Mouse (Mus musculus) embryonic facial prominence, embryonic 15.5 days (tissue): Measurements from ENCODE around the gene Fam228b. TPM values are rescaled to one million over a fixed set of nuclear protein-coding genes. Genes with fewer than 3 reads are reported as not detected.
"Not testable (repeated sequence)": the region's sequence is repeated elsewhere in the genome, so short reads cannot be mapped to it uniquely, and the experiment has no call there.

ENCODE experiments used
- ATAC-seq: fragments of 200-750 bp; cut with Nextera tagmentation; 2 replicates; pipeline ENCODE4 v1.8.0; 2017; ENCODE audit warnings: low read depth, moderate TSS enrichment; ENCODE audit not compliant: insufficient number of reproducible peaks, low FRiP score, low TSS enrichment
- H3K27ac ChIP-seq: fragments of 300-500 bp; sonication (generic); replicated peaks from 2 replicates; pipeline ENCODE4 v1.5.1; 2015; ENCODE audit warnings: mild to moderate bottlenecking, inconsistent platforms
- H3K27me3 ChIP-seq: fragments of 300-500 bp; sonication (generic); 2 replicates; pipeline ENCODE4 v1.6.1; 2015; ENCODE audit warnings: inconsistent platforms
- H3K36me3 ChIP-seq: fragments of 300-500 bp; sonication (generic); 2 replicates; pipeline ENCODE4 v1.6.1; 2015; ENCODE audit warnings: mild to moderate bottlenecking, inconsistent platforms
- H3K4me1 ChIP-seq: fragments of 300-500 bp; sonication (generic); 2 replicates; pipeline ENCODE4 v1.6.1; 2015; ENCODE audit warnings: inconsistent platforms
- H3K4me2 ChIP-seq: fragments of 300-500 bp; sonication (generic); replicated peaks from 2 replicates; pipeline ENCODE4 v1.6.1; 2015; ENCODE audit warnings: mild to moderate bottlenecking, inconsistent platforms
- H3K4me3 ChIP-seq: fragments of 300-500 bp; sonication (generic); replicated peaks from 2 replicates; pipeline ENCODE4 v1.5.1; 2015; ENCODE audit warnings: mild to moderate bottlenecking, inconsistent platforms
- H3K9ac ChIP-seq: fragments of 300-500 bp; sonication (generic); 2 replicates; pipeline ENCODE4 v1.6.1; 2015; ENCODE audit warnings: inconsistent platforms
- H3K9me3 ChIP-seq: fragments of 300-500 bp; sonication (generic); replicated peaks from 2 replicates; pipeline ENCODE4 v1.6.1; 2016; ENCODE audit warnings: inconsistent platforms
- WGBS: fragments of 180-500 bp; shearing (Covaris S2); methylation state at CpG from one replicate; pipeline ENCODE4 v1.1.7; 2015; 5-methylcytosine and 5-hydroxymethylcytosine counted together
- polyA plus RNA-seq: library from polyadenylated mRNA; unstranded; fragments of >200 nt; fragmentation: Nextera tagmentation; extraction: Ambion mirVana; gene quantifications from 2 replicates; pipeline ENCODE4 v1.2.1, GENCODE M21; 2015

The Fam228b gene
- polyA plus RNA-seq, 1 experiment from 2014 or later: 4.2 TPM

DNA sequence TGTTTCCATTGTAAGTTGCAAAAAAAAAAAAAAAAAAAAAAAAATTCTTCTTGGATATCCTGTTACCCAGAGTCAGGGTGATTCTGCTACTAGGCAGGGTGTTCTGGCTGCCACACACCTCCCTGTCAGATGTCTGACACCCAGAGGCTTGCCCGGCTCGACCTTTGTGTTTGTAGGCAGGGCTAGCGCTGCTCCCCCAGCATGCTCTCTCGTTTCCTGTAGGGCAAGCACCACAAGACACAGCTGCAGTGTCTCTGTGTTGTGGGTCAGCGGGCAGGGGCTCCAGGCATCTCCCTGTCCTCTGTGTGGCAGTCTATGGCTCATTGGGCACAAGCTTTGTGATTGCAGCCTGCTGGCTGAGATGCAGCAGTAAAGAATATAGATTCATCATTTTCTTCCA, 14.5 kb upstream of the Fam228b start:
- Histone ChIP-seq H3K4me3 (no peak overlapping the region), H3K27ac (no peak overlapping the region), H3K36me3 (no peaks in the 10 kb centered on the region), H3K4me2 (no peak overlapping the region), H3K27me3 (no peaks in the 10 kb centered on the region), H3K9me3 (no peaks in the 10 kb centered on the region), H3K4me1 (no peaks in the 10 kb centered on the region), H3K9ac (no peak overlapping the region)
- ATAC-seq: no peak
- 56% methylated on average over 5 of the region's 5 CpGs for WGBS

DNA sequence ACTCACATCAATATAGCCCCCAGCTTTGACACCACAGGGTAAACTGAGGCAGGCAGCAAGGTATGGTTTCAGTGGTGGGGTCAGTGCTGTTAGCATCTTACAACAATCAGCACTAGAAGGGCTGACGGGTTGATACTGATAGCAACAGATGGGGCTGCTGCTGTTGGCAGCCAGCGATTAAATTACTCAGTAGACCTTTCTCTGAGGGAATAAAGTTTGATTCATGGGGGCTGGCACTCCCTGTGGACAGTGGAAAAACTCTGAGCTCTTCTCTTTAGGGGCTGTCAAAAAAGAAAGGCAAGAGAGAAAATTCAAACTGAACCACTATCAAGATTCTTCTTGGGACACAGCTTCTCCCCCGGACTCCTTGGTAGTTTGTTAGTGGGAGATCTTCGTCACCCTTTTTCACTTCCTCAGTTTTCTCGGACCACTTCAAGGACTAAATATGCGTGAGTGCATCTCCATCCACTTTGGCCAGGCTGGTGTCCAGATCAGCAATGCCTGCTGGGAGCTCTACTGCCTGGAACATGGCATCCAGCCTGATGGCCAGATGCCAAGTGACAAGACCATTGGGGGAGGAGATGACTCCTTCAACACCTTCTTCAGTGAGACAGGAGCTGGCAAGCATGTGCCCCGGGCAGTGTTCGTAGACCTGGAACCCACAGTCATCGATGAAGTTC, 12.8 kb upstream of the Fam228b start:
- WGBS: 90% methylated on average over 9 of the region's 9 CpGs
- ATAC-seq, H3K9ac ChIP-seq, H3K36me3 ChIP-seq, H3K4me2 ChIP-seq, H3K27ac ChIP-seq, H3K4me1 ChIP-seq, H3K9me3 ChIP-seq, H3K4me3 ChIP-seq, H3K27me3 ChIP-seq: not testable (repeated sequence)

DNA sequence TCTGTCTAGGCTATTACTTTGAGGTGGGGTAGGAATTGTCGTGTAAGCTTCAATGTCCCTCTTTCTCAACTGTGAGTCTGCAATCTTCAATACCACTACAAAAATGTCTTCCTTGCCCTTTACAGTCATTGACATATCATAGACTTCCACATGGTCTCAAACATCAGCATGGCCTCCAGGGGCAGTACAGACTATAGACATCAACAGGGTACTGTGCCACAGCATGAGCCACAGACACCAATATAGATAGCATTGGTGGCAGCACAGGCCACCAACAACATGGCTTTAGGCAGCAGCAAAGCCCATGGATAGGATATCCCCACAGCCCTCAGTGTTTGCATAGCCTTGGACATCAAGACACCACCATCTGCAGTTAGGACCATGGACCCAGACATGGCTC, 12.2 kb upstream of the Fam228b start:
- Histone ChIP-seq H3K27me3 (no peaks in the 10 kb centered on the region), H3K4me1 (no peaks in the 10 kb centered on the region), H3K9me3 (no peaks in the 10 kb centered on the region), H3K36me3 (no peaks in the 10 kb centered on the region), H3K4me3 (no peak overlapping the region), H3K9ac (no peak overlapping the region), H3K27ac (no peak overlapping the region), H3K4me2 (no peak overlapping the region)
- WGBS: 93% methylated on average over 1 of the region's 1 CpGs
- no peak for ATAC-seq

DNA sequence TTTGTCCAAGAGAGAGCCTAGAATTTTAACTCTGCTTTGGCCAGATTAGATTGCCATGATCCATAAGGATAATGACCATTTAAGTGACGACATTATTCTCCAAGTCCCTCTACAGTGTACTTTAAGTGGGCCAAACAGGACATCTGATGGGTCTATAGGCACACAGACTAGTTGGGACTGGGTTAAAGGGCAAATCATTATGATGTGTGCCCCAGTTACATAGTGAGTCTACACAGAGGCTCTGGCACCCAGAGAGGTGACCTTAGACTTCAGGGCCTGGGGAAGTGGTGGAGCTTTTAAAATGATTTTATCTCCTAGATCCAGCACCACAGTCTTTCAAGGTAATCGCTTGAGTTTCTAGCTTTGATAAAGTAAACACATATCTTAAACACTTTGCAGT, 11.2 kb upstream of the Fam228b start:
- no peaks in the 10 kb centered on the region for H3K9me3 ChIP-seq
- no peak overlapping the region for H3K4me3 ChIP-seq
- ATAC-seq: no peak
- H3K27ac ChIP-seq: no peak overlapping the region
- 67% methylated on average over 2 of the region's 2 CpGs for WGBS
- no peak overlapping the region for H3K9ac ChIP-seq
- no peaks in the 10 kb centered on the region for H3K4me1 ChIP-seq
- H3K27me3 ChIP-seq: no peaks in the 10 kb centered on the region
- H3K4me2 ChIP-seq: no peak overlapping the region
- H3K36me3 ChIP-seq: no peaks in the 10 kb centered on the region

DNA sequence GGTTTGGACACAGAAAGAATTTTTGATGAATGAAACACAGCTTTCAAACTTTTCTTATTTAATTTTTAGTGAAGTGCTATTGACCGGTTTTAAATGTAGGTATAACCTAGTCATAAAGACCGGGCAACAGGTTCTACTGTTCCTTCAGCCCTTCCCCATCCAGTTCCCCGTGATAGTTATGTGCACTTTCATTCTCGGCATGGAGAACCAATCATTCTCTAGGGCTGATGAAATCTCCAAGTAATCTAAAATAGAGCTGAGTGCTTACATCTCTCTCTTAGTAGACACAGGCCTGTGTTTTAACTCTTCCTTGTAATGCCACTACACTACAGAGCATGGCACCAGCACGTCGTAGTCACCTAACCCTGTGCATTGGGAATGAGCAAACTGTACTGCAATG, 8.7 kb upstream of the Fam228b start:
- WGBS: 83% methylated on average over 6 of the region's 6 CpGs
- Histone ChIP-seq H3K9ac (no peak overlapping the region), H3K4me2 (no peak overlapping the region), H3K4me1 (no peaks in the 10 kb centered on the region), H3K36me3 (no peaks in the 10 kb centered on the region), H3K27ac (no peak overlapping the region), H3K27me3 (no peaks in the 10 kb centered on the region), H3K9me3 (no peaks in the 10 kb centered on the region), H3K4me3 (no peak overlapping the region)
- no peak for ATAC-seq

DNA sequence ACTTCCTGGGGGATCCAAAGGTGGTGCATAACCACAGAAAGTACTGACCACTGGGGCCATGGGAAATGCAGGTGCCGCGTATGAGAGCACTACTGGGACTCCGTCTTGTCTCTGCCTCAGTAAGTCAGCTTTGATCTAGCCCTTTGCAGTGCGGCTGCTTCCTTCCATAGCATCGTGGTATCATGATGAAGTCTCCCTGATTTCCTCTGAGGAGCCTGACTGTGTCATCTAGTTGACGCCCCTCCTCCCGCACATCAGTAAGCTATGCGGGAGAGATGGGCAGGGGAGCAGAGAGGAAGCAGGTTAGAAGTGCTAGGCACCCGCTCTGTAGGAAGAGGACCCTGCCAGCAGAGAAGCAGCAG, 6.5 kb upstream of the Fam228b start:
- Histone ChIP-seq H3K4me1 (no peaks in the 10 kb centered on the region), H3K9me3 (no peaks in the 10 kb centered on the region), H3K27me3 (no peaks in the 10 kb centered on the region), H3K36me3 (no peaks in the 10 kb centered on the region), H3K4me3 (no peak overlapping the region), H3K9ac (no peak overlapping the region), H3K4me2 (no peak overlapping the region), H3K27ac (no peak overlapping the region)
- 79% methylated on average over 9 of the region's 9 CpGs for WGBS
- ATAC-seq: no peak

DNA sequence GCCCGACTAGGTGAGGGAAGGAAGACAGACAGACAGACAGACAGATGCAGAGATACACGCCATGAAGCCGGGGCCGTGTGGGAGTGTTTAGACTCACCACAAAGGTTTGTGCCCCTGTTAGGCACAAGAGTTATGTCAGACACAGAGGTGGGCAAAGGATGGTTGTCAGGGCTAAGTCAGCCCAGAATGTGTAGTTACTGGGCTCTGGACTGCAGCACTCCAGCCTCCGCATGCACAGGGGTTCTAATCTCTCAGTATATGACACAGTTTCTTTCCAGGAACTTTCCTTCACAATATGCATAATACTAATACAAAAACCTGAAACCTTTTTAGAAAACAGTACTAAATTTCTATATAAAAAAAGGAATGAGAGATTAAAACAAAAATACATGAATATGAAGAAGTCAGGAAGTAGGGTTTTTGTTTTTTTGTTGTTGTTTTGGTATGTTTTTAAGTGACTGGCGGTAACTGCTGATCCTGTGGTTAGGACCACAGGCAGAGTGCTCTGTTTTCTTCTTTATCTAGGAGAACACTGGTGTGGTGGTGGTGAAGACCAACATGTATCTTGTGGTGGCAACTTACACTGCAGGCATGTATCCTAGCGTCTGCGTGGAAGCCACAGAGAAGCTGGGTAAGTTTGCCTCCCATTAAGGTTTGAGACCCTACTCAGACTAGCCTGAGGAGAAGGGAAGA, 6.0 kb upstream of the Fam228b start:
- ATAC-seq: no peak
- no peaks in the 10 kb centered on the region for H3K27me3 ChIP-seq
- no peaks in the 10 kb centered on the region for H3K36me3 ChIP-seq
- 85% methylated on average over 8 of the region's 8 CpGs for WGBS
- no peak overlapping the region for H3K27ac ChIP-seq
- H3K4me2 ChIP-seq: no peak overlapping the region
- no peak overlapping the region for H3K9ac ChIP-seq
- H3K9me3 ChIP-seq: no peaks in the 10 kb centered on the region
- H3K4me1 ChIP-seq: no peaks in the 10 kb centered on the region
- no peak overlapping the region for H3K4me3 ChIP-seq

DNA sequence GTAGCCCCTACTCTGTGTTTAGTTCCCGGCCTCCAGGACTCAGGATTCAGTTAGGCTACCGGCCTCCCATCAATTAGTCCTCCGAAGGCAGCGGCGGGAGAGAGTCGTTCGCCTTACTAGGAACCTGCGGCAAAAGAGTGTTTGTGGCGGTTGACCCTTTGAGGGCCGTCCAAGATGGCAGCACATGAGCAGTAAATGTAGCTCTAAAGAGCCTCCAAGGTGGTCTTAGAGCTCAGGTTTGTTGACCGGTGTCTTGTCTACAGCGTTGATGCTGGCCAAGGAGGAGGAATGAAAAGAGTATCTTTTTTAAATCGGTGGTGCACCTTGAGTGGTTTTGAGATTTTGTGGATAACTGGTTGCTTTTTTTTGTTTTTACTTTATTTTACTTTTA, 261 bp upstream of the Fam228b start:
- H3K27ac ChIP-seq: peak overlapping the region; percentile 90
- peaks cover 5% of the 10 kb centered on the region; the same call in 1 of the 2 replicates for H3K4me1 ChIP-seq
- WGBS: 16% methylated on average over 13 of the region's 13 CpGs
- no peaks in the 10 kb centered on the region for H3K9me3 ChIP-seq
- H3K36me3 ChIP-seq: no peaks in the 10 kb centered on the region
- peak overlapping the region; percentile 72 for H3K4me3 ChIP-seq
- no peaks in the 10 kb centered on the region for H3K27me3 ChIP-seq
- no peak; the same call in 1 of the 2 replicates for ATAC-seq
- peak overlapping the region; percentile 86 for H3K9ac ChIP-seq
- H3K4me2 ChIP-seq: peak overlapping the region; percentile 62

DNA sequence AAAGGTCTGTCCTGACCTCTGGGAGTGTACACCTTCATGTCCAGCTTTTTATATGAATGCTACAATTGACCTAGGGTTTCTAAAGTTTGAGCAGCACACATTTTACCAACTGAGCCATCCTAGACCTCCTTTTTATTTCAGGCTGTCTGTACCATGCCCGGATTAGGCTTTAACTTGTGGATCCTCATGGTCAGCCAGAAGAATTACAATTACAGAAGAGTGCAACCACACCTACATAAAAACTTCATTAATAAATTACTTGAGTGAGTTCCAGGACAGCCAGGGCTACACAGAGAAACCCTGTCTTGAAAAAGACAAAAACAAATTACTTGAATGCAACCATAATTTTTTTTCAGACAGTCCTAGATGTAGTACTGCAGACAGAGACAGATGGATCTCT, 12.0 kb downstream of the Fam228b start:
- Histone ChIP-seq H3K4me2 (no peak overlapping the region), H3K36me3 (no peaks in the 10 kb centered on the region), H3K4me1 (no peaks in the 10 kb centered on the region), H3K9ac (no peak overlapping the region), H3K9me3 (no peaks in the 10 kb centered on the region), H3K27me3 (no peaks in the 10 kb centered on the region), H3K4me3 (no peak overlapping the region), H3K27ac (no peak overlapping the region)
- ATAC-seq: no peak
- 78% methylated on average over 1 of the region's 1 CpGs for WGBS

DNA sequence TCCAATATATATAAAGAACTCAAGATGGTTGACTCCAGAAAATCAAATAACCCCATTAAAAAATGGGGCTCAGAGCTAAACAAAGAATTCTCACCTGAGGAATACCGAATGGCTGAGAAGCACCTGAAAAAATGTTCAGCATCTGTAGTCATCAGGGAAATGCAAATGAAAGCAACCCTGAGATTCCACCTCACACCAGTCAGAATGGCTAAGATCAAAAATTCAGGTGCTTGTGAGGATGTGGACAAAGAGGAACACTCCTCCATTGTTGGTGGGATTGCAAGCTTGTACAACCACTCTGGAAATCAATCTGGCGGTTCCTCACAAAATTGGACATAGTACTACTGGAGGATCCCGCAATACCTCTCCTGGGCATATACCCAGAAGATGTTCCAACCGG, 14.6 kb downstream of the Fam228b start:
- H3K4me3 ChIP-seq, H3K9ac ChIP-seq, H3K36me3 ChIP-seq, H3K4me2 ChIP-seq, ATAC-seq, H3K27me3 ChIP-seq, H3K27ac ChIP-seq, H3K9me3 ChIP-seq, H3K4me1 ChIP-seq: not testable (repeated sequence)
- WGBS: 90% methylated on average over 4 of the region's 4 CpGs

DNA sequence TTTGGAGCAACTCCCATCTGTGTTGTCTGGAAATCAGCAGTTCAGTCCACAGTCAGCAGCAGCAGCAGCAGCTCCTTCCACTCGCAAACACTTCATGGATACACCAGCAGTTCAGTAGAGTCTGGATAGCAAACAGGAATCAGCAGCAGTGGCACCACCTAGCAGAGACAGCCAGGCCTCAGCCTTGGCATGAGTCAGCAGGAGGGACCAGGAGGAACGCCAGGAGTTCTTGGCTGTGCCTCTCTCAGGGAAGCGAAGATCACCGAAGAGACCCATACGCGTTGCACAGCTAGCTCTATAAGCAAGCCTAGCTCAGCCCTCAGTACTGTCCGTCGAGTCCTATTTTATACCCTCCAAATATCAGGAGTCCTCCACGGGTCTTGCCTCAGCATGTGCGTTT, 24.6 kb downstream of the Fam228b start:
- no peak overlapping the region for H3K27ac ChIP-seq
- no peaks in the 10 kb centered on the region for H3K36me3 ChIP-seq
- 88% methylated on average over 10 of the region's 10 CpGs for WGBS
- no peaks in the 10 kb centered on the region for H3K4me1 ChIP-seq
- H3K9ac ChIP-seq: no peak overlapping the region
- no peak for ATAC-seq
- H3K27me3 ChIP-seq: no peaks in the 10 kb centered on the region
- no peak overlapping the region for H3K4me2 ChIP-seq
- H3K4me3 ChIP-seq: no peak overlapping the region
- H3K9me3 ChIP-seq: no peaks in the 10 kb centered on the region

DNA sequence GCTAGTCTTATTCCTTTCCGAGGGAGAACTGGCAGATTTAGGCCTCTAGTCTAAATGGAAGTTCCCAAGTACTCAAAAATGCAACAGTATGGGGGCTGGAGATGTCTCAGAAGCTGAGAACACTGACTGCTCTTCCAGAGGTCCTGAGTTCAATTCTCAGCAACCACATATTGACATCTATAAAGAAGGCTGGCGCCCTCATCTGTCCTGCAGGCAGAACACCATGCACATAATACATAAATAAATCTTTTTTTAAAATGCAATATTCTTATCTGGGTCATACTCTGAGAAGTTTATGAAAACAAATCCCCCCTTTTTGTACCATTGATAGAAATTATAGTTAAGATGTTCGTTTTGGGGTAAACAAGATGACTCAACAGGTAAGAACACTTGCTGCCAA, 26.9 kb downstream of the Fam228b start:
- H3K4me3 ChIP-seq: no peak overlapping the region
- H3K4me2 ChIP-seq: no peak overlapping the region
- H3K27me3 ChIP-seq: no peaks in the 10 kb centered on the region
- WGBS: 90% methylated on average over 3 of the region's 3 CpGs
- H3K36me3 ChIP-seq: no peaks in the 10 kb centered on the region
- no peak for ATAC-seq
- no peak overlapping the region for H3K9ac ChIP-seq
- no peaks in the 10 kb centered on the region for H3K4me1 ChIP-seq
- H3K9me3 ChIP-seq: no peaks in the 10 kb centered on the region
- no peak overlapping the region for H3K27ac ChIP-seq
